Mouse (Mus musculus): ENCODE measurements around the gene Ms4a6c. TPM values are rescaled to one million over a fixed set of nuclear protein-coding genes. Genes with fewer than 3 reads are reported as not detected.
"Not testable (repeated sequence)": the region's sequence is repeated elsewhere in the genome, so short reads cannot be mapped to it uniquely, and the experiment has no call there.

Gene Ms4a6c
- polyA plus RNA-seq, 1 experiment = 0.96 TPM

DNA sequence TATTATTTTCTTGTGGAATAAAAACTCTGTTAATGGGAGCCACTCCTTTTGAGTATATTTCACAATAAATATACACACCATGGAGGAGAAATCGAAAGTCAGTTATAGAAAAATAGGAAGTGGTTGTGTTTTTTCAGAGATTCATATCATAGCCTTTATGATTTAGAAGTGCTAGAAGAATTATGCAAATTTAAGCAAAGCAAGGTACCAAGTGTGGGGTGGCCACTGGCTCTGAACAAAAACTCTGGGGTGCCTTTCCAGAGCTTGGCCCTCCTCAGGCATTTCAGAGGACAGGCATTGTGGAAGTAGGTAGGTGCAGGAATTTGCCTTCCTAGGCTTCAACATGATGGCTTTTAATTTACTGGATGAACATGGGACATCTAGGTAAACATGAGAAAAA is 28.1 kb downstream of the Ms4a6c start:
- not testable (repeated sequence) for DNase-seq (ENCODE audit: extremely low spot score in 1 of 2, low spot score in 1 of 2)

DNA sequence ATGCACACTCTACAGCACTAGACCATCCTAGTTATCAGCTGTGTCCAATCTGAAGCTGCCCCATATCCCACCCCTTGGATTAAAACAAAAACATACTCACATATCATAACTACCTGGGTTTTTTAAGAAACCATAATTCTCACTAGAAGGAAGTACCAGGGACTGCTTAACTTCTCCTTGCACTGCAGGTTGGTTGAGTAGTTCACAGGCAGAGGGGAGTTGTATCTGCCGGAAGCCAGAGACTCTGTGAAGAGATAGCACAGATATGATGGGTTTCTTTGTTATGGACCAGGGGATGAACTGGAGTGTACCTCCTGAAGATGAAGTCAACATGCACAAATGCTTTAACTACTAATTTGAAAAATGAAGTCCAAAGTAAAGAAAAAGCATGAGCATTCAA is 31.6 kb downstream of the Ms4a6c start:
- DNase-seq (ENCODE audit: extremely low spot score in 1 of 2, low spot score in 1 of 2) = no peak

DNA sequence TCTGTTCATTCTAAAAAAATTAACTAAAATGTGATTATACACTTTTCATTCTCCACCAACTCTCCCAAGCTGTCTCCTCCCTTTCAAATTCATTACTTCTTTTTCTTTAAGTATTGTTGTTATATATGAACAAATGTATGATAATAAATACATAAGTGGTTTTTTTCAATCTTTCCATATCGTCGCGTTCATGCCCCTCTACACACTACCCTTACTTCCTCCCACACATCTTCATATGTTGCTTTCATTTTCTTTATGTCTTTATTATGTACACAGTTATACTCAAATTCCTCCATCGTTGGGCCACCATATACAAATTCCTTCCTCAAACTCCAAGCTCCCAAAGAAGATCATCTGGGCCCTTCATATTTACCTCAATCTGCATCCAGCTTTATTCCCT is 32.2 kb downstream of the Ms4a6c start:
- DNase-seq (ENCODE audit: extremely low spot score in 1 of 2, low spot score in 1 of 2) = no peak

DNA sequence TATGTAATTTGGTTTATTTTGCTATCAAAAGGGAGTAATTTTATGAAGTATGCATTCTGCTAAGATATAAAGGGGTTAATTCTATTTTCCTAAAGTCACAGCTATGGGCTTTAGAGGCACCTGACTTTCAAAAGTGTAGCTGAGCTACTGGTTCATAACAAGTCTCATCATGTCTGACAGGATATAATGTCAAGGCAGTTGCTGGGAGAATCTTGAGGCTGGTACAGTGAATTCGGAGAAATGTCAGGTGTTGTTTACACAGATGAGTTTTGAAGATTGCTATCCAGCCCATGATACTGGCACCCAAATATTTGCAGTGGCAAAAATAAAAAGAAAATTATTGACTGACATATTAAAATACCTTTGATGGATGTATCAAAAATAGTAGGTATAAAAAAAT is 35.7 kb downstream of the Ms4a6c start:
- DNase-seq (ENCODE audit: extremely low spot score in 1 of 2, low spot score in 1 of 2) = no peak

DNA sequence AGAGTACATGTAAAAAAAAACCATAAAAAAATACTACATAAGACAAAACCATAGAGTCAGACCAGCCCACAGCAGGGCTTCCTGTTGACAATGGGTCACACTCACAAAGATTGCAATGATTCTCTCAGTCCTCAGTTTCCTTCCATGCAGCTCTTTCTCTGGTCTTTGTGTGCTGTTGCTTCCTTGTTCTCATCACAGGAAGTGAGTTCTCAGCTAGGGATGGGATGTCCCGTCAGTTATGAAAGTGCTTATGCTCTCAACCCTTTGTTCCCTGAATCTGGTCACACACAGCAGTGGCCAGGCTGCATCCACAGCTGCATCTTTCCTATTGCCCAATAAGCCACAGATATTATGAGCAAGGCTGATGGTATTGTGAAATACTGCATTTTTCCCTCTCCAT is 44.3 kb downstream of the Ms4a6c start:
- DNase-seq (ENCODE audit: extremely low spot score in 1 of 2, low spot score in 1 of 2) = no peak

DNA sequence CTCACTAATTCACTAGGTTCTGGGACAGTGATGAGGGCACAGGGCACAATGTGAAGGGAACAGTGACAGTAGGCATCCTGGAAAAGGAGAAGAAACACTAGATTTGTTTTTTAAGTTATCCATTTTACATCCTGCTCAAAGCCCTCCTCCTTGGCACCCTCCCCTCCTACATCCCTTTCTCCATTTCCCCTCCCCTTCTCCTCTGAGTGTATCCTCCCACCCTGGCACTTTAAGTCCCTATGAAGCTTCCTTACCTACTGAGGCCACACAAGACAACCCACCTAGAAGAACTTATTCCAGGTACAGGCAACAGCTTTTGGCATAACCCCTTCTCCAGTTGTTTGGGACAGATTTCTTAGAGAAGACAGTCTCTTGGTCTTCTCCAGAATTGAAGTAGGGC is 47.1 kb downstream of the Ms4a6c start, which contains the start of gene Ms4a6b:
Ms4a6b (plus strand) TSS at position 267 of the 400 bp plus-strand sequence.
- DNase-seq (ENCODE audit: extremely low spot score in 1 of 2, low spot score in 1 of 2) = no peak

DNA sequence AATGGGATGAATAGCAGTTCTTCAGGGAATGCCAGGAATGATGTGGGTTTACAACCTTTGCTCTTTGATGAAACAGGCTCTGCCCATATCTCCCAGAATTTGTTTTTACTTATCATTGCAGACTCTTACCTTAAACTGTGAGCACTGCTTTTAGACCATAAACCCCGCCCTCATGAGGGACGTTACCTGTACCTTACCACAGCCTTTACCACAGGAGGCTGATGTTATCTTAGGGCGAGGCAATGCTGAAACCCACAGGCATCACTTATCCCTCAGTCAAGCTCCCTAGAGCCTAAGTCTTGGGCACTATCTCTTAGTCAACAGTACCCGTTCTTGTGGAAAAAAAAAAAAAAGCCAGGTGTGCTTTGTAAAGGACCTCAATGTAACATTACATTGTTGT is 47.7 kb downstream of the Ms4a6c start:
- no peak for DNase-seq (ENCODE audit: extremely low spot score in 1 of 2, low spot score in 1 of 2)

DNA sequence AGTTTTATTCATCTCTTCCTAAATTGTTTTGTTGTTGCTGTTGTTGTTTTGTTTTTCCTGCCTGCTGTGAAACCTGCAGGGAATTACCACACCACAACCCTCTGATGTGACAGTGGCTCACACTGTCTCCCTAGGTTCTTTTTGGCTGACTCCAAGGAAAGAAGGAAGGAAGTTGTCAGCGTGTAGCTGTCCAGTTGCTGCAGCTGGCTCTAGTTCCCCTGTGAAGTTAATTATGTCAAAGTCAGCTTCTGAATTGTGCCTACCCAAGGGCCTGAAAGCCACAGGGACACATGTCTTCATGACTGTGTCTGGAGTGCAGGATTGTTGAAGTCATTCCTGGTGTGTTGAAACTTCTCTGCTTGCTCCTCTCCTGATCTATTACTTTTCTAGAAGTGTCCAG is 48.2 kb downstream of the Ms4a6c start:
- not testable (repeated sequence) for DNase-seq (ENCODE audit: extremely low spot score in 1 of 2, low spot score in 1 of 2)

DNA sequence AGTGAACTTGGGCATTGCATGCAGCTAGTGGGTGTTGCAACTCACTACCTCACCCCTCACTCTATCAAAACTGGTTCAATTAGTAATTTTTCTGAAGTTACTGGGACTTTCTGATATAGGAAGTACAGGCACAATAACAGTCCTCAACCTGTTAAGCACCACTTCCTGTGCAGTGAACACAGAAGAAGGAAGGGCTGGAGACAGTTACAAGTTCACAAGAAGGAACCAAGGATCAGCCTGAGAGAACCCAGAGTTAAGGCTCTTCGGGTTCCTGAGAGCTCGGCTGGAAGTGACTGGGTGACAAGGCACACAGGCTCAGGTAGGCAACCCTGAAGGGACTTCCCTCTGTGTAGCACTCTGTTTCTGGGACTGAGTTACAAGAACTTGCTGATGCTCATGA is 49.2 kb downstream of the Ms4a6c start:
- not testable (repeated sequence) for DNase-seq (ENCODE audit: extremely low spot score in 1 of 2, low spot score in 1 of 2)

DNA sequence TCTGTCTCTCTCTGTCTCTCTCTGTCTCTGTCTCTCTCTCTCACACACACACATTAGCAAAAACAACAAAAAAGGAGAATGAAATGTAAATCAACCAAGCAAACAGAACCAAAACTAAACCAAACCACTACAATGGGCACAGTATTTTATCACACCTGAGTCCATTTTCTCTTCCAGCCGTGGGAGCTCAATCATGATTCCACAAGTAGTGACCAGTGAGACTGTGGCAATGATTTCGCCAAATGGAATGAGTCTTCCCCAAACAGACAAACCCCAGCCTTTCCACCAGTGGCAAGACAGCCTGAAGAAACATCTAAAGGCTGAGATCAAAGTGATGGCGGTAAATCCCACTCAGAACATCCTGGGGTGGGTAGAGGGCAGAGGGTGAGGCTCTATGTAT is 51.0 kb downstream of the Ms4a6c start:
- no peak for DNase-seq (ENCODE audit: extremely low spot score in 1 of 2, low spot score in 1 of 2)

Other genes with a start within 250 kb of the Ms4a6c start
- gene Ms4a12, start 236.9 kb upstream of the Ms4a6c start, polyA plus RNA-seq (2012; rRNA removed) = not detected in 2 replicates
- 0.06 and 0.11 TPM in 2 replicates for gene Ms4a1, start 203.1 kb upstream of the Ms4a6c start, polyA plus RNA-seq (2012; rRNA removed)
- gene Ms4a5, start 185.5 kb upstream of the Ms4a6c start, polyA plus RNA-seq (2012; rRNA removed) = not detected in 2 replicates
- gene Ms4a14, start 154.9 kb upstream of the Ms4a6c start, polyA plus RNA-seq (2012; rRNA removed) = 0.08 and 0.18 TPM in 2 replicates
- 0.72 and 0.82 TPM in 2 replicates for gene Ms4a7, start 133.2 kb upstream of the Ms4a6c start, polyA plus RNA-seq (2012; rRNA removed)
- gene Ms4a4a, start 93.8 kb upstream of the Ms4a6c start, polyA plus RNA-seq (2012; rRNA removed) = 0.18 and 0.21 TPM in 2 replicates
- 0.17 and 0.32 TPM in 2 replicates for gene Ms4a4c, start 64.6 kb upstream of the Ms4a6c start, polyA plus RNA-seq (2012; rRNA removed)
- gene Ms4a4b, start 25.8 kb upstream of the Ms4a6c start, polyA plus RNA-seq (2012; rRNA removed) = 0.14 and 0.46 TPM in 2 replicates
- gene Gm8369, start 16.6 kb downstream of the Ms4a6c start, polyA plus RNA-seq (2012; rRNA removed) = 0.23 and 1.0 TPM in 2 replicates
- 1.6 and 2.7 TPM in 2 replicates for gene Ms4a6b, start 47.1 kb downstream of the Ms4a6c start, polyA plus RNA-seq (2012; rRNA removed)
- gene Ms4a4d, start 67.4 kb downstream of the Ms4a6c start, polyA plus RNA-seq (2012; rRNA removed) = not detected in 2 replicates
- gene Ms4a6d, start 135.5 kb downstream of the Ms4a6c start, polyA plus RNA-seq (2012; rRNA removed) = 1.2 and 2.0 TPM in 2 replicates
- gene Ms4a2, start 154.4 kb downstream of the Ms4a6c start, polyA plus RNA-seq (2012; rRNA removed) = not detected in 2 replicates
- gene Ms4a3, start 171.5 kb downstream of the Ms4a6c start, polyA plus RNA-seq (2012; rRNA removed) = not detected in 2 replicates
- not detected in 2 replicates for gene Oosp2, start 191.2 kb downstream of the Ms4a6c start, polyA plus RNA-seq (2012; rRNA removed)
- gene Oosp1, start 221.8 kb downstream of the Ms4a6c start, polyA plus RNA-seq (2012; rRNA removed) = not detected in 2 replicates
- gene Oosp3, start 227.7 kb downstream of the Ms4a6c start, polyA plus RNA-seq (2012; rRNA removed) = not detected in 2 replicates